Mouse (Mus musculus): ENCODE data around the gene Elmo1. TPM values are rescaled to one million over a fixed set of nuclear protein-coding genes. Genes with fewer than 3 reads are reported as not detected.

Elmo1 gene
- polyA plus RNA-seq, 1 experiment, result 0.01 TPM

- Histone ChIP-seq H3K4me1 (ENCODE audit: control insufficient read depth) (no peaks in the 10 kb centered on the region), H3K27me3 (ENCODE audit: control insufficient read depth) (no peaks in the 10 kb centered on the region), H3K9me3 (ENCODE audit: control insufficient read depth, low read length) (no peaks in the 10 kb centered on the region), H3K4me3 (replicated peaks) (no peak overlapping the region), H3K36me3 (ENCODE audit: control insufficient read depth) (no peaks in the 10 kb centered on the region)
- TF ChIP-seq GATA1 (IDR thresholded peaks at IDR 0.05; ENCODE audit: low read length) (no peak), TAL1 (IDR thresholded peaks at IDR 0.05; ENCODE audit: low read length) (no peak)
These were observed 228.3 kb downstream of the Elmo1 start for GRCm38 (mm10) chr13:20318615-20319219.

- Histone ChIP-seq H3K4me3 (replicated peaks) (no peak overlapping the region), H3K9me3 (ENCODE audit: control insufficient read depth, low read length) (no peaks in the 10 kb centered on the region), H3K4me1 (ENCODE audit: control insufficient read depth) (no peaks in the 10 kb centered on the region), H3K36me3 (ENCODE audit: control insufficient read depth) (no peaks in the 10 kb centered on the region), H3K27me3 (ENCODE audit: control insufficient read depth) (no peaks in the 10 kb centered on the region)
- no peak for TF ChIP-seq TAL1 (IDR thresholded peaks at IDR 0.05; ENCODE audit: low read length)
- no peak for TF ChIP-seq GATA1 (IDR thresholded peaks at IDR 0.05; ENCODE audit: low read length)
These were observed 229.8 kb downstream of the Elmo1 start for GRCm38 (mm10) chr13:20320232-20320631.

GRCm38 (mm10) chr13:20323478-20323877 is 233.1 kb downstream of the Elmo1 start:
- H3K9me3 ChIP-seq (ENCODE audit: control insufficient read depth, low read length), result no peaks in the 10 kb centered on the region
- no peak overlapping the region for H3K4me3 ChIP-seq (replicated peaks)
- no peak for TF ChIP-seq GATA1 (IDR thresholded peaks at IDR 0.05; ENCODE audit: low read length)
- TF ChIP-seq TAL1 (IDR thresholded peaks at IDR 0.05; ENCODE audit: low read length), result no peak
- H3K4me1 ChIP-seq (ENCODE audit: control insufficient read depth), result no peaks in the 10 kb centered on the region
- no peaks in the 10 kb centered on the region for H3K27me3 ChIP-seq (ENCODE audit: control insufficient read depth)
- H3K36me3 ChIP-seq (ENCODE audit: control insufficient read depth), result no peaks in the 10 kb centered on the region

- Histone ChIP-seq H3K27me3 (ENCODE audit: control insufficient read depth) (no peaks in the 10 kb centered on the region), H3K9me3 (ENCODE audit: control insufficient read depth, low read length) (no peaks in the 10 kb centered on the region), H3K4me1 (ENCODE audit: control insufficient read depth) (no peaks in the 10 kb centered on the region), H3K36me3 (ENCODE audit: control insufficient read depth) (no peaks in the 10 kb centered on the region), H3K4me3 (replicated peaks) (no peak overlapping the region)
- no peak for TF ChIP-seq GATA1 (IDR thresholded peaks at IDR 0.05; ENCODE audit: low read length)
- no peak for TF ChIP-seq TAL1 (IDR thresholded peaks at IDR 0.05; ENCODE audit: low read length)
These were observed 236.7 kb downstream of the Elmo1 start for GRCm38 (mm10) chr13:20327064-20327463.

- Histone ChIP-seq H3K4me3 (replicated peaks) (no peak overlapping the region), H3K4me1 (ENCODE audit: control insufficient read depth) (no peaks in the 10 kb centered on the region), H3K27me3 (ENCODE audit: control insufficient read depth) (no peaks in the 10 kb centered on the region), H3K36me3 (ENCODE audit: control insufficient read depth) (no peaks in the 10 kb centered on the region), H3K9me3 (ENCODE audit: control insufficient read depth, low read length) (no peaks in the 10 kb centered on the region)
- TF ChIP-seq TAL1 (IDR thresholded peaks at IDR 0.05; ENCODE audit: low read length) (no peak), GATA1 (IDR thresholded peaks at IDR 0.05; ENCODE audit: low read length) (no peak)
These were observed 237.6 kb downstream of the Elmo1 start for GRCm38 (mm10) chr13:20327975-20328374.

GRCm38 (mm10) chr13:20328672-20329071 is 238.3 kb downstream of the Elmo1 start:
- no peaks in the 10 kb centered on the region for H3K36me3 ChIP-seq (ENCODE audit: control insufficient read depth)
- H3K4me3 ChIP-seq (replicated peaks), result no peak overlapping the region
- no peaks in the 10 kb centered on the region for H3K4me1 ChIP-seq (ENCODE audit: control insufficient read depth)
- no peaks in the 10 kb centered on the region for H3K9me3 ChIP-seq (ENCODE audit: control insufficient read depth, low read length)
- H3K27me3 ChIP-seq (ENCODE audit: control insufficient read depth), result no peaks in the 10 kb centered on the region
- no peak for TF ChIP-seq GATA1 (IDR thresholded peaks at IDR 0.05; ENCODE audit: low read length)
- TF ChIP-seq TAL1 (IDR thresholded peaks at IDR 0.05; ENCODE audit: low read length), result no peak

- Histone ChIP-seq H3K4me1 (ENCODE audit: control insufficient read depth) (no peaks in the 10 kb centered on the region), H3K27me3 (ENCODE audit: control insufficient read depth) (no peaks in the 10 kb centered on the region), H3K4me3 (replicated peaks) (no peak overlapping the region), H3K36me3 (ENCODE audit: control insufficient read depth) (no peaks in the 10 kb centered on the region), H3K9me3 (ENCODE audit: control insufficient read depth, low read length) (no peaks in the 10 kb centered on the region)
- TF ChIP-seq TAL1 (IDR thresholded peaks at IDR 0.05; ENCODE audit: low read length) (no peak), GATA1 (IDR thresholded peaks at IDR 0.05; ENCODE audit: low read length) (no peak)
These were observed 240.6 kb downstream of the Elmo1 start for GRCm38 (mm10) chr13:20330954-20331353.

- no peaks in the 10 kb centered on the region for H3K27me3 ChIP-seq (ENCODE audit: control insufficient read depth)
- no peak overlapping the region for H3K4me3 ChIP-seq (replicated peaks)
- H3K9me3 ChIP-seq (ENCODE audit: control insufficient read depth, low read length), result no peaks in the 10 kb centered on the region
- TF ChIP-seq GATA1 (IDR thresholded peaks at IDR 0.05; ENCODE audit: low read length), result no peak
- no peak for TF ChIP-seq TAL1 (IDR thresholded peaks at IDR 0.05; ENCODE audit: low read length)
- no peaks in the 10 kb centered on the region for H3K4me1 ChIP-seq (ENCODE audit: control insufficient read depth)
- no peaks in the 10 kb centered on the region for H3K36me3 ChIP-seq (ENCODE audit: control insufficient read depth)
These were observed 244.9 kb downstream of the Elmo1 start for GRCm38 (mm10) chr13:20335051-20335888.

GRCm38 (mm10) chr13:20335889-20336497 is 245.6 kb downstream of the Elmo1 start:
- no peak overlapping the region for H3K4me3 ChIP-seq (replicated peaks)
- no peaks in the 10 kb centered on the region for H3K27me3 ChIP-seq (ENCODE audit: control insufficient read depth)
- TF ChIP-seq TAL1 (IDR thresholded peaks at IDR 0.05; ENCODE audit: low read length) (no peak), GATA1 (IDR thresholded peaks at IDR 0.05; ENCODE audit: low read length) (no peak)
- H3K36me3 ChIP-seq (ENCODE audit: control insufficient read depth), result no peaks in the 10 kb centered on the region
- no peaks in the 10 kb centered on the region for H3K4me1 ChIP-seq (ENCODE audit: control insufficient read depth)
- no peaks in the 10 kb centered on the region for H3K9me3 ChIP-seq (ENCODE audit: control insufficient read depth, low read length)
